Mouse (Mus musculus): ENCODE results near the gene Stac3.
A peak's percentile ranks its signal among the peaks of the same experiment; 100 is the strongest.

Gene Stac3

DNA sequence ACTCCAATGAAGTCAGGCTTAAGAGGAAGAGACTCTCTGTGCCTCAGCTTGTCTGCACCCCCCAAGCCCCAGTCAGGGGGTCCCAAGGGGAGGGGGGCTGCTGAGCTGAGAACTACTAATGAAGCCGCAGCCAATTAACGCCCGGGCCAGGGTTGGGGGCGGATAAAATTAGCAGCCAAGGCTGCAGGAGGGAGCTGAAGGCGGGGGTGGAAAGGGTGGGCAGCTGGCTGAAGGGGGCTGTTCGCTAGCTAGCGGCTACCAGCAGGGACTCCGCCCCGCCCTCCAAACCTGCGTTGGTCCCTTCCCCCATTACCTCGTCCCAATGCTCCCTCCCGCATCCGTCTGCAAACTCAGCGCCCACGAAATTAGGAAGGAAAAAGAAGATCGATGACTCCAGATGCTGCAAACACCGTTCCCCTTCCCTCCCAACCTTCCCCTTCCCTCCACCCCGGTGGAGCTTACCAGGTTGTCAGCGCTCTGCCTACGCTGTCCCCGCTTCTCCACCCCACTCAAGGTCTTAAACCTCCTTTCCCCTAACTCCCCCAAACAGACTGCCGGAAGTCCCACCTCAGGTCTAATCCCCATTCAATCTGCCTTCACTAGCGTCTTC lies 23.3 kb downstream of the Stac3 start:
- no peak for DNase-seq (ENCODE audit: low spot score)

GRCm38 (mm10) chr10:127526048-127526447 lies 24.6 kb downstream of the Stac3 start:
- DNase-seq (ENCODE audit: low spot score): no peak

DNA sequence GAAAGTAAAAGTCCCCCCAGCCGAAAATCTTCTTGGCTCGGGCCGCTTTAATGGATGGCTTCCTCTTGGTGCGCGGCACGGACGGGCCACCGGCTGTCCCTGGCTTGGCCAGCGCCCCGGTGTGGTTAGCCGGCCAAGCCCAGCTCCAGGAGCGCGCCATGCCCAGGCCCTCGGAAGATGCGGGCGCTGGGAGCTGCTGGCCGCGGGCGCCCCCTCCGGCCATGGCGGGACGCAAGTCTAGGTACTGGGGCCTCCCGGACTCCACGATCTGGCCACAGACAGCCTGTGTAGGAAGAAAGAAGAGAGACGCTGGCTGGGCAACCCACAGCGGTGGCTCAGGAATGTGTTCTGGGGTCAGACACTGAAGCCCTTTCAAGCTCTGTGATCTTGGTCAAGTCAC lies 25.2 kb downstream of the Stac3 start:
- DNase-seq (ENCODE audit: low spot score): no peak

GRCm38 (mm10) chr10:127527481-127527880 lies 26.0 kb downstream of the Stac3 start:
- no peak for DNase-seq (ENCODE audit: low spot score)

GRCm38 (mm10) chr10:127530945-127531344 lies 29.5 kb downstream of the Stac3 start:
- no peak for DNase-seq (ENCODE audit: low spot score)

GRCm38 (mm10) chr10:127531548-127531947 lies 30.1 kb downstream of the Stac3 start:
- DNase-seq (ENCODE audit: low spot score): no peak

DNA sequence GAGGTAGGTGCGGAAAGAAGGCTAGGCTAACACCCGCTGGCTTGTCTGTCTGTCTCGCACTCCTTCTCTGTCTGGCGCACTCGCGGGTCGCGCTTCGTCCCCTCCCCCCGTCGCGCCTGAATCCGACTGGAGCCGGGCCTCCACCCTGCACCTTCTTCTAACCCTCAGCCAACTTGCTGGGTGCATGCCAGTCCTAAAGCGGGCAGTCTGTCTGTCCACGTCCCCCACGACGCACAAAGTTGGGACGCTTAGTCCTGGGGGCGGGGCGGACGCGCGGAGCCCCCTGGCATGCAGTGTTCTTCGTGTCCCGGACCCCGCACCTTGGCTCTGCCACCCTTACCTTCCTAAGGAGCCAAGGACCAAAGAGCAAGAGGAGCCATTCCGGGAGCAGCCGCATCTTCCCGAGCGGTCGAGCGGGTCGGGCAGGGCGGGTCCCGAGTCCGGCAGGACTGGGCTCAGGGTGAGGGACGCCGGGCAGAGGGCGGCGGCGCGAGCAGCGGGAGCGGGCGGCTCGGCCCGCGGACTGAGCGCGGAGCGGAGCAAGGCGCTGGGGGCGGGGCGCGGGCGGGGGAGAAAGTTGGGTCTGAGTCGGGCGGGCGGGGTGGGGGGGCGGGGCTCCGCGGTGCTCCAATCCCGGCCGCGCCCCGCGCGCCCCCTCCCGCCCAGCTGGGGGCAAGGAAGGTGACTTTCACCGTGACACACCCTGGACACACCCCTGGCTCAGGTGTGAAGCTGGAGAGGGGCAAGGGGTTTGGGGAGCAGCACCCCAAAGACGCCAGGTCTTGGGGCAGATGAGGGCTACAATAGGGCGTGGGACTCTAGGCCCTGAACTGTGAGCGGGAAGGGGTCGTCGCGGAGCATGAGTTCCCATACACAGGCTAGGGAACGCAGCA lies 32.8 kb downstream of the Stac3 start, which contains the start of gene Nxph4:
Gene Nxph4, minus strand, starts transcription at position 524 of the 893 bp plus-strand sequence.
- DNase-seq (ENCODE audit: low spot score): no peak

GRCm38 (mm10) chr10:127534929-127535384 lies 33.5 kb downstream of the Stac3 start:
- DNase-seq (ENCODE audit: low spot score): no peak

DNA sequence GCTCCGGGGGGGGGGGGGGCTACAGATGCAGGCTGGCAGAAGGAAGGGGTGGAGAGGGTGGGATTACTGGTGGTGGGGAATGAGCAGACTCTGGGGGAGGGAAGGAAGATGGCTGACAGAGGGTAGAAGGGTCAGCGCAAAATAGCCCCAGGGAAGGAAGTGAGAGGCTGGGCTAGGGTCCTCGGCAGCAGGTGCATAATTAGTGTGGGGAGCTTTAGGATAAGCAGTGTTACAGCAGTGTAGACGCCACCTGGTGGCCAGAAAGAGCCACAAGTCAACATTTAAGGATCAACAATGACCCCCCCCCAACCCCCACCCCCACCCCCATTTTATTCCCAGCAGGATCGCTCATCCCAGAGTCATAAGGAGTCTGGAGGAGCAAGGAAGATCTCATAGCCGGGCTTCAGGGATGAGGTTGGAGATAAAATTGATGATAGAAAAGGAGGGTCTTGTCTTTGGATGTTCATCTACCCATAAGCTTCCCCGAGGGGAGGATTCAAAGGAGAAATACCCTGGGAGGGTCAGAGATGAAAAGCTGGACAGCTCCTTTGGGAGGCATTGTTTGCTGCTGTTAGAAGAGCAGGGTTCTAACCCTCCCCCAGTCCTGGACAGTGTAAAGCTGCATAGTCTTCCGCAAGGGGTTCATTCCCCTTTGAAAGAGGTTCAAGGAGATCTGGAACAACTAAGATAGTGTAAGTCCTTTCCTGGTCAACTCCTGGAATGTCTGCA lies 35.3 kb downstream of the Stac3 start:
- peak; percentile 47 for DNase-seq (ENCODE audit: low spot score)

DNA sequence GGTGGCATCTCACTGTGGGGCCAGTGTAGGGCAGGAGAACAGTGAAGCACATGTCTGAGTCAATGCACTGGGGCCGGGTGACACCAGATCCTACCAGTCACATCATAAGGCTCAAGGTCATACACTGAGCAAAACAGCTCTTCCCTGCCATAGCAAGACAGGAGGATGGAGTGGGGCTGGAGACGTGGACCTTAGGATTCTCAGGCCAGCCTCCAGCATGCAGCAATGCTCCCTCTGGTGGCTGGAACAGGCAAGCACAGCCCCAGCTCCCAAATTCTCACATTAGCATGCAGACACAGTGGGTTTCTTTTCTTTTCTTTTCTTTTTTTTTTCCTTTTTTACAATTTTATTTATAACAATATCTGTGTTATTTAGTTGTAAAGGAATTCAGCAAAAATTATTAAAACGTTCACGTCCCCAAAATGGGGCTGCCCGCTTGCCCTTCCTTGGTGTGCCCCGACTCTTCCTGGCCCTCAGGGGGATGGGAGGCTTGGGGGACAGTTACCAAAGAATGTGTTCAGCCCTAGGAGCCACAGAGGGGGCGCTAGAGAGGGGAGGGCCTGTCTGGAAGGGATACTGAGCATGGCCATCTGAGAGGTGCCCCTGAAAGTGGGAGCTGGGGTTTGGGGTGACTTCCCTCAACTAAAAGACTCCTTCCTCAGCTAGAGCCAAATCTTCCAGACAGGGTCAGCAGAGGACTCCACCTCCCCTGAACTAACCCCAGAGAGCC lies 36.5 kb downstream of the Stac3 start:
- DNase-seq (ENCODE audit: low spot score): peak; percentile 71

GRCm38 (mm10) chr10:127541510-127541909 lies 40.0 kb downstream of the Stac3 start:
- no peak for DNase-seq (ENCODE audit: low spot score)

DNA sequence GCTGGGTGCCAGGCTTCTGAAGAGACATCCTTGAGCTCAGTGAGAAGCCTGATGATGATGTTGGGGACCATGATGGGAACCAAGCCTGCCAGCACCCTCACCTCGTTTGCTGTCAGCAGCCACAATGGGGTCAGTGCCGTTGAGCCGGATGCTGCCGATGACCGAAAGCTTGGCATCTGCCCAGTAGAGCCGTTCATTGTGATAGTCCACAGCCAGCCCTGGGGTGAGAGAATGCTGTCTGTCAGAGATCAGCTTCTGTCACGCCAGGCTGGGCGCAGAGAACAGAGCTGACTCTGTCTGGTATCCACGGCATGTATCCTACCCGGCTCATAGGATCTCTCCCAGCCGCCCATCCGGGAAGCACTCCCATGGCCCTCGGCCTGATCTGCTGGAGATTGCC lies 40.6 kb downstream of the Stac3 start:
- DNase-seq (ENCODE audit: low spot score): no peak

- no peak for DNase-seq (ENCODE audit: low spot score)
Measured at GRCm38 (mm10) chr10:127542720-127543119, 41.2 kb downstream of the Stac3 start.

DNA sequence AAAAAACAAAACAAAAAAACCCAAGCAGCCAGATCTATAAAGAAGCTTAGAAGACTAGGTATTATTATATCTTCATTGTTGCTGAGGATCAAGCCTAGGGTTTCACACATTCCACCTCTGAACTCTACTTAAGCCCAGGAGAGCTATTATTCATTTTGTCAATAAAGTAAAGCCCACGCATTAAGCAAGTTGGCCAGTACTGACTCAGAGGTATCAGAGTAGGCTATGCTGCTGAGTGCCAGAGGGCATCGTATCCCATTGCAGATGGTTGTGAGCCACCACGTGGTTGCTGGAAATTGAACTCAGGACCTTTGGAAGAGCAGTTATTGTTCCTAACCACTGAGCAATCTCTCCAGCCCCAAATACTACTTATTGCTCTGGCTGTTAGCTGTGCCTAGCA lies 42.4 kb downstream of the Stac3 start:
- DNase-seq (ENCODE audit: low spot score): no peak

- no peak for DNase-seq (ENCODE audit: low spot score)
Measured at GRCm38 (mm10) chr10:127544375-127544774, 42.9 kb downstream of the Stac3 start.

- no peak for DNase-seq (ENCODE audit: low spot score)
Measured at GRCm38 (mm10) chr10:127546505-127546904, 45.0 kb downstream of the Stac3 start.

DNA sequence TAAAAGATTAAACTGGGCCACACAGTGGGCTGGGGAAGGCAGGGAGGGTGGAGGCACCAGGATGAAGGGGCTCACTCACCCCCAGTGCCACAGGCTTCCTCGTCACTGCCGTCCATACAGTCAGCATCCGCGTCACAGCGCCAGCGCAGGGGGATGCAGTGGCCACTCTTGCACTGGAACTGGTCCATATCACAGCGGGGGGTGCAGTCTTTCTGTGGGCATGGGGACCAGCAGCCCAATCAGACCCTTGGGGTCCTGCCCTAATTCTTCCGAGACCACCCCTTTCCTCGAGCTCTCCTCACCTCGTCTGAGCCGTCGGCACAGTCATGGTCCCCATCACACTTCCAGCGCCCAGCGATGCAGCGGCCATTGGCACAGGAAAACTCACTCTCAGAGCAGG lies 46.8 kb downstream of the Stac3 start:
- no peak for DNase-seq (ENCODE audit: low spot score)

- DNase-seq (ENCODE audit: low spot score): no peak
Measured at GRCm38 (mm10) chr10:127549892-127550291, 48.4 kb downstream of the Stac3 start.

DNA sequence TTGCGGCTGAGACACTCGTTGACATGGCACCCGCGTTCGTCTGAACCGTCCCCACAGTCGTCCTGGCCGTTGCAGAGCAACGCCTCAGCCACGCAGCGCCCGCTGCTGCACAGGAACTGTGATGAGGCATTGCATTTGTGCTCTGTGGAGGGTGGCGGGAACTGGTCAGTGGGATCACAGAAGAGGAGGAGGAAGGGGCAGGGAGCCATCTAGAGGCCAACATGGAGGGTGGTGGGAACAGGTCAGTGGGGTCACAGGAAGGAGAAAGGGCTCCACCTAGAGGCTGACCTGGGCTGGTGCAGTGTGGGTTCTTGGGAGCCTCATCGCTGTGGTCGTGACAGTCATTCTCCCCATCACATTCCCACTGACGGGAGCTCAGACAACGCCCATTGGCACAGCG lies 54.2 kb downstream of the Stac3 start:
- no peak for DNase-seq (ENCODE audit: low spot score)

- no peak for DNase-seq (ENCODE audit: low spot score)
Measured at GRCm38 (mm10) chr10:127557397-127557796, 55.9 kb downstream of the Stac3 start.
